9 mouse cellular contexts compared by ENCODE assay signal in genomic region chr4:118089939-118090338, GRCm38 (mm10). TPM values are rescaled to one million over a fixed set of nuclear protein-coding genes. Genes with fewer than 3 reads are reported as not detected.
DNase-seq lines count a peak whose midpoint lies in the region; ATAC-seq and TF ChIP-seq lines count a peak whose summit lies in the region.
"Had no signal": no experiment of that assay in that cellular context is flagged by ENCODE, and none has a peak within 500 bp of the region (broad histone marks: within the 10 kb centered on the region; RNA-seq: fewer than 3 reads in every experiment).

No protein-coding gene starts in this region.

- no peak for TF ChIP-seq POLR2A in olfactory bulb, adult 2 months (IDR thresholded peaks at IDR 0.05; ENCODE audit: insufficient read depth, low read depth, low read length)

- H3K36me3 ChIP-seq in embryonic facial prominence, embryonic 10.5 days (replicated peaks) = peaks cover 9% of the 10 kb centered on the region
- H3K36me3 ChIP-seq: neural tube, embryonic 12.5 days had no signal

- intact Hi-C loops in gastrocnemius, adult 2 months (cut with DNase I) = loop anchor here (1.0 to 10.0 kb wide), 5 partner anchors 42 to 385 kb away; partner anchors contain the start of gene St3gal3
- intact Hi-C loops in gastrocnemius, postnatal 36 days (cut with DNase I) = loop anchor here (2.0 to 10.0 kb wide), 5 partner anchors 42 to 385 kb away; partner anchors contain the start of gene St3gal3

- no peak for ATAC-seq in inflammation-experienced regulatory T-cells, adult 6 months

- peaks cover 11% of the 10 kb centered on the region; the same call in 1 of the 2 replicates for H3K4me1 ChIP-seq in embryonic facial prominence, embryonic 10.5 days
- peaks cover 6% of the 10 kb centered on the region; the same call in 1 of the 2 replicates for H3K4me1 ChIP-seq in olfactory bulb, adult 2 months (ENCODE audit: control insufficient read depth, insufficient read depth, low read length)

- DNase-seq in gastrocnemius, adult 2 months = peak; percentile 60
- no peak for DNase-seq in gastrocnemius, postnatal 36 days
- DNase-seq in 3T3-L1 (ENCODE audit: low read depth, low spot score) = peak; percentile 64
- peak; percentile 35 for DNase-seq in adipocyte (ENCODE audit: low spot score)
- peak; percentile 37 for DNase-seq in embryonic facial prominence, embryonic 10.5 days (ENCODE audit: low spot score)
- peak; percentile 29 for DNase-seq in layer of hippocampus, adult 9-10 months (ENCODE audit: low spot score)

- H3K9me3 ChIP-seq in embryonic facial prominence, embryonic 10.5 days = no peaks in the 10 kb centered on the region
- H3K9me3 ChIP-seq: neural tube, embryonic 12.5 days had no signal

- H3K27me3 ChIP-seq in embryonic facial prominence, embryonic 10.5 days (replicated peaks; ENCODE audit: low read depth, poor library complexity, severe bottlenecking) = no peaks in the 10 kb centered on the region
- H3K27me3 ChIP-seq: neural tube, embryonic 12.5 days had no signal

- no peak overlapping the region for H3K4me3 ChIP-seq in gastrocnemius, adult 2 months
- H3K4me3 ChIP-seq in embryonic facial prominence, embryonic 10.5 days = no peak overlapping the region
- H3K4me3 ChIP-seq in olfactory bulb, adult 2 months (ENCODE audit: insufficient read depth, low read depth, low read length) = no peak overlapping the region
- H3K4me3 ChIP-seq: neural tube, embryonic 12.5 days had no signal

- H3K27ac ChIP-seq in gastrocnemius, adult 2 months = no peak overlapping the region
- no peak overlapping the region for H3K27ac ChIP-seq in embryonic facial prominence, embryonic 10.5 days (replicated peaks)
- no peak overlapping the region for H3K27ac ChIP-seq in olfactory bulb, adult 2 months (ENCODE audit: insufficient read depth, low read depth, low read length)
- H3K27ac ChIP-seq: neural tube, embryonic 12.5 days had no signal

- peak; percentile 95 for TF ChIP-seq CTCF in gastrocnemius, adult 2 months (IDR thresholded peaks at IDR 0.05)
- TF ChIP-seq CTCF in olfactory bulb, adult 2 months (IDR thresholded peaks at IDR 0.05; ENCODE audit: insufficient read depth, low read depth, low read length) = 0 out of 2 replicates have a peak, but pooled peaks have one; percentile 23

- 59% methylated on average over 9 of the region's 9 CpGs for WGBS in embryonic facial prominence, embryonic 10.5 days
- WGBS in olfactory bulb, adult 2 months = 36% methylated on average over 9 of the region's 9 CpGs

RNA-seq across cellular contexts. Expression of gene St3gal3, which starts 44.8 kb away (rescaled TPM):
- 10 to 100 TPM; 73.4 to 75.0 TPM for total RNA-seq in gastrocnemius, adult 2 months (2021)
- total RNA-seq in gastrocnemius, postnatal 36 days (2021) = 10 to 100 TPM; 65.8 to 68.8 TPM
- 7.1 and 7.4 TPM in 2 replicates for polyA plus RNA-seq in embryonic facial prominence, embryonic 10.5 days (2016; fragmentation: Nextera tagmentation; extraction: Ambion mirVana)
- not detected in 2 replicates for polyA plus RNA-seq in olfactory bulb, adult 2 months (2012; ENCODE audit: insufficient read depth, insufficient read length, low replicate concordance, missing spikeins)
- polyA plus RNA-seq in inflammation-experienced regulatory T-cells, adult 6 months (2017; shearing (Covaris generic)) = 1 to 10 TPM in 2 of 3 experiments, under 1 TPM in 1; 0.40 to 2.4 (median 1.3) TPM

Comparison
In these comparisons a context has a peak if more than half of its experiments do, and no peak if none do; other contexts are left out.
1. DNase-seq: peak in gastrocnemius, adult 2 months (single experiment), 3T3-L1 (single experiment), adipocyte (single experiment), embryonic facial prominence, embryonic 10.5 days (single experiment) and layer of hippocampus, adult 9-10 months (single experiment); none in gastrocnemius, postnatal 36 days (0 of 2).